Mouse (Mus musculus): ENCODE measurements around the gene Zcchc7.
"Not testable (repeated sequence)": the region's sequence is repeated elsewhere in the genome, so short reads cannot be mapped to it uniquely, and the experiment has no call there.

Zcchc7 gene

DNA sequence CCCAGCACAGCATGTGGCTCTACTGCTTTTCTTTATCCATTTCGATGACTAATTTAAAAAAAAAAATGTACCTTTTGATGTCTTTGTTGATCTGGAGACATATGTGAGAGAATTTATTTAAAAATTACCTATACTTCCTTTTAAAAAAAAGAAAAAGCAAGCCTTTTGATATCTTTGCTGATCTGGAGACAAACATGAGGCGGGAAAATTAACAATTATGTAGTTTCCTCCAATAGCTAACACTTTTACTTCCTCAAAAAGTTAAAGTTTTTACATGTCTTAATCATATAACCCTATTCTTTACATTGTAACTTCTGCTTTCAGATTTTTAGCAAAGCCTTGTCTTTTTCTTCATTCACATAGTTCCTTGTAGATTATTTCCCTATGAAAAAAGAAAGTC is 155.2 kb downstream of the Zcchc7 start:
- DNase-seq (ENCODE audit: low spot score in 2 of 2): no peak

GRCm38 (mm10) chr4:44917312-44917848 is 161.7 kb downstream of the Zcchc7 start:
- DNase-seq (ENCODE audit: low spot score in 2 of 2): no peak

- DNase-seq (ENCODE audit: low spot score in 2 of 2): no peak
These were observed 162.2 kb downstream of the Zcchc7 start for GRCm38 (mm10) chr4:44917907-44918306.

GRCm38 (mm10) chr4:44920831-44921230 is 165.2 kb downstream of the Zcchc7 start:
- DNase-seq (ENCODE audit: low spot score in 2 of 2): no peak

DNA sequence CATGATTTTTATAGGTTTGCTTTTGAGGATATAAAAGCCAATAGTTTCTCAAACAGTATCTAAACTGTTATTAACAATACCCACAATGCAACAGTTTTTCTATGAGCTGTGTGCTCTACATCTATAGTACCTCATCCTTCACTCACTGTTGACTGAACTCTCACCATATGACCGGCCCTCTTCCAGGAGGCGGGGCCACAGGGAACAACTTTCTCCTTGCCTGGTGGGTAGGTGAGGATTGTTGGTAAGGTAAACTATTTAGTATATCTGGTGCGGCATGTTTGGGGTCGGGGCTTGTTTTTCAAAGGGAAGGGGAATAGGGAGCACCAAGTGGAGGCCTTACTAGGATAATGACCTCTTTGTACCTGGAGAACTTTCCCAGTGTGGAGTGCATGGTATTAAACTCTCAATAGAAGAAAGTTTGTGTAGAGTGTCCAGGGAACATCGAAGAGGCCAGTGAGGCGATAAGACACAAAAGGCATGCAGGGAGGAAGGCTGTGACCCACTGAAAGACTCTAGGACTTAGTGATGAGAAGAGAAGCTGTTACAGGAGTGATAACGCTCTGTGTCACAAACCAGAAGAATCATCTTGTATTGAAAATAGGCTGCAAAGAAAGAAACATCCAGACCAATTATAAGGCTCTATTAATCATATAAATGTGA is 166.9 kb downstream of the Zcchc7 start:
- no peak for DNase-seq (ENCODE audit: low spot score in 2 of 2)

DNA sequence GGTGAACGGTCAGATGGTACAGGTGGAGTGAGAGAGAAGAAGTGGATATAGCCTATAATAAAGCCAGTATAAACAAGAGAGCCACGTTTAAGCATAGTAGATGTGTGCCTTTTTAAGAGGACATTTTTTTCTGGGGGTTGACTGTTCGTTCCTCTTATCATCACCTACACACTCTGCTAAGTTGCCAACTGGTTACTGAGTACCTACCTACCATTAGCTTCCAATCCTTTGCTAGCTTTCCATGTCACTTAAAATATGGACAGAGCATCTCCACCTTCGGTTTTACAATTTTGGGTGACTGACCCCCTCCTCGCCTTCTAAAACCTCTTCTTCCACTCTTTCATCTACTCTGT is 167.4 kb downstream of the Zcchc7 start:
- DNase-seq (ENCODE audit: low spot score in 2 of 2): no peak

DNA sequence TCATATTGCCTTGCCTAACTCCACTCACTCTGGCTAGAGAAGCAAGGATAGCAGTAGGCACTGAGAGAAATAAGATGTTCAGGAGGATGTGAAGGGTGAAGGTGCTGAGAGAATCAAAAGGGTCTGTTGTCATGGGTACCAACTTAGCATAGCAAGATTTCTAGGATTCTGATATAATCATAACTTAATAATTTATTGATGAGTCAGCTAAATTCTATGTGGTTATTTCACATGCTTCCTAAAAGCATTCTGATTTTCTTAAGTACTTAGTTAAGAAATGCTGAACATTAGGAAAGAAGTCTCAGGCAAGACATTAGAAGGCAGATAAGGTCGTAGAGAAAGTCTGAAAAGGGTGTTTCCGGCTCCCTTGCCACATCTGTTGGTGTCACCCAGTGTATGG is 172.3 kb downstream of the Zcchc7 start:
- DNase-seq (ENCODE audit: low spot score in 2 of 2): no peak

GRCm38 (mm10) chr4:44928790-44929189 is 173.1 kb downstream of the Zcchc7 start:
- no peak for DNase-seq (ENCODE audit: low spot score in 2 of 2)

GRCm38 (mm10) chr4:44930406-44930805 is 174.7 kb downstream of the Zcchc7 start:
- DNase-seq (ENCODE audit: low spot score in 2 of 2): no peak

- DNase-seq (ENCODE audit: low spot score in 2 of 2): no peak
These were observed 176.1 kb downstream of the Zcchc7 start for GRCm38 (mm10) chr4:44931732-44932131.

GRCm38 (mm10) chr4:44938359-44939340 is 183.0 kb downstream of the Zcchc7 start:
- no peak for DNase-seq (ENCODE audit: low spot score in 2 of 2)

DNA sequence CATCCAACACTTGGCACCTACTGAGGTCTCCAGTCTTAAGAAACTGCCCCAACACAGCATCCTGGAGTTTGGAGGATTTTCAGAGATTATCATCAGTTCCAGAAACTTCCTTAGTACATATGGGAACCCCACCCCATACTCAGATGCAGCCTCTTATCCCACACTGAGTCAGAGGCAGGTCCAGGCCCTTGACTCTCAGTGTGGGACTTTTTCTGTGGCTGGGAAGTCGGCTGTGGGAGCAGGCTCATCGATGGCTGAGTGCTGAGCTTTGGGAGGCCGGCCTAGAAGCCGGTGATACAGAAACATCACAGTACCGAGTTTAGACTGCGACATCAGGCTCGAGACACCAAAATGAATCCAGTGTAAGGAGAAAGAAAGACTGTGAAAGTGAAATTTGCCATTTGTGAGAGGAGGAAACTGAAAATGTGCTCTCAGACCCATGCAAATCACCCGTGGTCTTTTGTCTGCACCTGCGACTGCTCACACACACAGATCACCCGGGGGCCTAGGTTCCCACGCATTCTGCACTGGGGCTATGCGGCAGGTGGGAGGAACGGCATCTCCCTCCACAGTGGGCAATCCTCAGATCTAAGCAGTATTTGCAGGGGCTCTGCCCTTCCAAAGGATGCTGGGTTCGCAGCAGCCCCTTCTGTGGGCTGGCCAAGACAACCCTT is 184.0 kb downstream of the Zcchc7 start:
- no peak for DNase-seq (ENCODE audit: low spot score in 2 of 2)

- no peak for DNase-seq (ENCODE audit: low spot score in 2 of 2)
These were observed 184.6 kb downstream of the Zcchc7 start for GRCm38 (mm10) chr4:44940286-44940685.

DNA sequence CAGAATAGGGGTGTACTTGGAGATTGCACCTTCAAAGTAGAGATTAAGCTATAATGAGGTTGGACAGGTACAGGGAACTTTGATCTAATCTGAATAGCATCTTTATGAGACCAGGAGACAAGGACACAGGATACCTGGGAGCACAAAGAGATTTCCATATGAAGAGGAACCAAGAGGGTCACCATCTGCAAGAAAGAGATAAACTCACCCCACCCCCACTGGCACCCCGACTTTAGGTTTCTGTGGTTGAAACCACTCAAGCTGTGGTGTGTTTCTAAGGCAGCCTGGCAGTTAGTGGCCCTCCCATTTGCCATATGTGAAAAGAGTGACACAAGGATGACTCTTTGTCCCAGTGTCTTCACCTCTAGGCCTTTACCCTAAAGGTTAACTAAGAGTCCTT is 186.6 kb downstream of the Zcchc7 start:
- DNase-seq (ENCODE audit: low spot score in 2 of 2): no peak

DNA sequence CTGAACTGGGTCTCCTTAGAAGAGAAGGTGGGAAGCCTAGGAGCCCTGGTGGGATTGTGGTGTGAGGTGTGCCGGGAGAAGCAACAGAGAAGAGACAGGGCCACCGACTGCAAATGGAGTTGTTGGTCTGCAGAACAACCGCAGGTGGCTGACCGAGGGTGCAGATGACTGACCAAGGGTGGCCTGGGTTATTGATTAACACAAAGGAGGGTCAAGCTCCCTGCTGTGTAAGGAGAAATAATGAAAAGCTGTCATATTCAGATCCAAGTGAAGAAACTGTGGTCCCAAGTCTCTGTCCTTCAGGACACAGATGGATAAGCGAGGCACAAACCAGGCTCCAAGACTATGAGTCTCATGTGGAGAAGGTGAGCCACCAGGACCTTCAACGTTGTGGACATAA is 187.8 kb downstream of the Zcchc7 start:
- no peak for DNase-seq (ENCODE audit: low spot score in 2 of 2)

DNA sequence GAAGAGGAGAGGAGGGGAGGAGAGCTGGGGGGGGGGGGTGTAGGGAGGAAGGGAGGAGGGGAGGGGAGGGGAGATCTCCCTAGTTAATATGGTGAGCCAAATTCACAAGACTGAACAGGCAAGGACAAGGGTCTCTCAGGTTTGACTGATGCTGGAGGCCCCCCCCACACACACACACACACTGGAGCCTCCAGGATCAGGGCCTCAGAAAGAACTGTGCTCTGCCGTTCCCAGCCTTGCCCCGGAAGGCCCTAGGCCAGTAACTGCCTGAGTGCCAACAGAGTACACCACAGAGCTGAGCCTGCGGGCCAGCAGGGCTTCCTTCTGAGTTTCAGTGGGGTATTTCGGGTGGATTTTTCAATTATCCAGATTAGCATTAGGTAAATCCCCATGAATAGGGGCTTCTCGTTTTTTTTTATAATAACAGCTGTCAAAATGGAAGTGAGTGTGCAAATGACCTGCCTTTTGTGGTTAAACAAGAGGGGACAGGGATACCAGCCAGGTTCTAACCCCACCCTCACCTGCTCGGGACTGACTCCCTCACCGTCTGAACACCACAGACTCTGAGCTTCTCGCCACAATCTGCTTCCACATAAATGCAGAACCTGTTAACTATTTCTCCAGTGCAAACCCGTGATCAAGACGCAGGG is 188.9 kb downstream of the Zcchc7 start:
- no peak for DNase-seq (ENCODE audit: low spot score in 2 of 2)

- not testable (repeated sequence) for DNase-seq (ENCODE audit: low spot score in 2 of 2)
These were observed 190.4 kb downstream of the Zcchc7 start for GRCm38 (mm10) chr4:44946126-44946525.

- no peak for DNase-seq (ENCODE audit: low spot score in 2 of 2)
These were observed 191.8 kb downstream of the Zcchc7 start for GRCm38 (mm10) chr4:44947464-44947863.

DNA sequence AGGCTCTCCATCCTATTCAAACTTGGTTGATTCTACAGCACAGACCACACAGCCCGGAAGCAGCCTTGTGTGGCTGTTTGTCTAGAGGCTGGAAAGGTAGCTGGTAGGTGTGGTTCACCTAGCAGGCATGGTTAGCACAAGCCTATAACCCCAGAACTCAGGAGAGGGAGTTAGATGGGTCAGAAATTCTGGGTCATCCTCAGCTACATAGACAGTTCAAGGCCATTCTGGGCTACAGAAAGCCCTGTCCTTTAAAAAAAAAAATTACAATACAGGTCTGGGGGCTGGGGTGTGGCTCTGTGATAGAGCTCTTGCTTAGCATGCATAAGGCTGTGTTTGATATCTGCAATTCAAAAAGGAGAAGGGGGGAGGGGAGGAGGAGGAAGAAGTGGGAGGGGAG is 192.6 kb downstream of the Zcchc7 start:
- no peak for DNase-seq (ENCODE audit: low spot score in 2 of 2)

DNA sequence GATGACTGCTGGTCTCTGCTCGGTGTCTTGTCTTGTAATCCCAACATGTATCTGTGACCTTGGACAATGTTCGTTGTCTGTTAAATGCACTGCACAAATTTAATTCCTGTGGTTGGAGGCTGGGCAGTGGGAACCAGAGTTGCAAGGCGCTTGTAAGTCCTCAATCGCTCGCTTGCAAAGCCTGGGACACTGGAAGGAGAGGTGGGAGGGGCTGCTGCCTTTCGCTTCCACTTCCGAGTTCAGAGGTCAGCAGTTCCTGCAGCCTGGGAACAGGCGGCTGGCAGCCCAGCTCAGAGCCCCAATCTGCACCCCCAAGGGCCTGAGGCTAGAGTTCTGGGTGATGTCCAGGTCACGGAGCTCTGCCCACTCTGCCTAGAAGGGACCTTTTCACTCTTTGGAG is 197.4 kb downstream of the Zcchc7 start:
- DNase-seq (ENCODE audit: low spot score in 2 of 2): no peak

- DNase-seq (ENCODE audit: low spot score in 2 of 2): no peak
These were observed 203.1 kb downstream of the Zcchc7 start for GRCm38 (mm10) chr4:44958776-44959175.

- DNase-seq (ENCODE audit: low spot score in 2 of 2): no peak
These were observed 203.5 kb downstream of the Zcchc7 start for GRCm38 (mm10) chr4:44959220-44959619.
